Mouse (Mus musculus) 3134 (cell line): ENCODE data around the gene H2afj.

Experiments
- DNase-seq: peaks from one replicate; pipeline ENCODE4 v3.0.0-alpha.2; 2011; ENCODE audit warnings: low spot score; ENCODE audit not compliant: insufficient read length; ENCODE audit errors: extremely low read depth

Gene H2afj

DNA sequence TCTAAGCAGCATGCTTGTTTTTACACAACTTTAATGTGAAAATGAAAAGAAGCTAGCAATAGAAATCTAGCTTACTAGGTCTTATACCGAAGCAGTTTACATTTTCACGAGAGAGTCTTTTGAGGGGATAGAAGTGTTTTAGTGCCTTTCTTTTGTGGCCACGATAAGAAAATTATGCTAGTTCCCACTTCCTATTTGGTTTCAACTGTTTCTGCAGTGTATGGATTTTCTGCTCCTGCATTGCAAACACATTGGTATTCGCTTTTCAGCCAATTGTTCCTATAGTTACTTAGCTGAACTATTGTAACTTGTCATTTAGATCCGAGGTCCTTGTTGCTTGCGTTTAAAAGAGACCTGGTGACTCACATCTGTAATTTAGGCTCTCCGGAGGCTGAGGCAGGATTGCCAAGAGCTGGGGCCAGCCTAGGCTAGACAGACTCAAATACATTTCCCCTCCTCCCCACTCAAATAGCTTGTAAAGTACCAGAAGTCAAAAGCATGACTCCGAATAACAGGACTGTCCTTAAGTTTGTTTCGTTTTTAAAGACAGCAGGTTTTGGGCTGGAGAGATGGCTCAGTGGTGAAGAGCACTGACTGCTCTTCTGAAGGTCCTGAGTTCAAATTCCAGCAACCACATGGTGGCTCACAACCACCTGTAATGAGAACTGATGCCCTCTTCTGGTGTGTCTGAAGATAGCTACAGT lies 3.2 kb upstream of the H2afj start:
- peak; percentile 77 for DNase-seq

DNA sequence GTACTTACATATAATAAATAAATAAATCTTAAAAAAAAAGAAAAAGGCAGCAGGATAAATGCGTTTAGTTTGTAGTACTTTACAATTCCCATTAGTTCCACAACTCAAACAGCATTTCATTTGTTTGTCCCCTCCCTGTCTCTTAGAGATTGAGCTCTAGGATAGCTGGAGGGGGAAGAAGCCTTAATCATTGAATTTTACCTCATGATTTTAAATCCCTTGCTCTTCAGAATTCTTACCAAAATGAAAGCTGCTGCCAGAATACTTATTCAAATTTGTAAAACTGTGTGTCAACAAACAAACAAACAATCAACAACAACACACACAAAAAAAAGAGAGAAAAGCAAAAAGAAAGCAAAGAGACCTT lies 2.7 kb upstream of the H2afj start:
- DNase-seq: no peak

DNA sequence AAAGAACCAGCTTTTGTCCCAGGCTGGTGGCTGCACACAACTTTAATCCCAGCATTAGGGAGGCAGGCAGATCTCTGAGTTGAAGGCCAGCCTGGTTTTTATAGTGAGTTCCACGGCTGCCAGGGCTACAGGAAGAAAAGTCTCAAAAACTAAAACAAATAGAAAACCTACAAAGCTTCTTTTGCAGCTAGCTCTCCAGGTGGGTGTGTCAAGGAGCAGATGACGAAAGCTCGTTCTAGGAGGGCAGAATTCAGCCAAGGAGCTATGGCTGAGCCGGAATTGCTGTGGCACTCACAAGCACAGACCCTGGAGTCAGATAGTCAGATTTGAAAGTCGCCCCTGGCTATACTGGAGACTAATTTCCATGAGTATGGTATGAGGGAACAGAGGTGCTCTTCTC lies 1.2 kb upstream of the H2afj start:
- DNase-seq: no peak

DNA sequence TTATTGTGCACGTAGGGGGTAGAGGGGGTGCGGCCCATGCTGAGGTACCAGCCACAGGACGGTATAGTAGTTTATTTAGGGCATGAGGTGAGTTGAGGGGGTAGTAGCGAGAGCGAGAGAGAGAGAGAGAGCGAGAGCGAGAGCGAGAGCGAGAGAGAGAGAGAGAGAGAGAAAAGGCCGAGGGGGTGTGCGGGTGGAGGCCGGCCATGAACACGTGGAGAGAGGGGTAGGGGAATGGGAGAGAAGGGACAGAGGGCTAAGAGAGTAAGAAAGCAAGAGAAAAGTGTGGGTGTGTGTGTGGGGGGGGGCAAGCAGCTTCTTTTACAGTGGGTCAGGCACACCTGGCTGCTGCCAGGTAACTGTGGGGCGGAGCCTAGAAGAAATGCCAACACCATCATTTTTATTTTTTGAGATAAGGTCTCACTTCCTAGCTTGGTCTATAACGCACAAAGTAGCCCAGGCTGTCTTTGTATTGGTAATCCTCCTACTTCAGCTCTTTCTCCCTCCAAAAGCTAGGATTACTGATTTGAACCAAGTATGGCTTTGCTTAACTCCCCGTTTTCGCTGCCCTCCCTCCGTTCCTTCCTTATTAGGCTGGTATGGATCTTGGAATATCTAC lies 540 bp upstream of the H2afj start:
- no peak for DNase-seq

DNA sequence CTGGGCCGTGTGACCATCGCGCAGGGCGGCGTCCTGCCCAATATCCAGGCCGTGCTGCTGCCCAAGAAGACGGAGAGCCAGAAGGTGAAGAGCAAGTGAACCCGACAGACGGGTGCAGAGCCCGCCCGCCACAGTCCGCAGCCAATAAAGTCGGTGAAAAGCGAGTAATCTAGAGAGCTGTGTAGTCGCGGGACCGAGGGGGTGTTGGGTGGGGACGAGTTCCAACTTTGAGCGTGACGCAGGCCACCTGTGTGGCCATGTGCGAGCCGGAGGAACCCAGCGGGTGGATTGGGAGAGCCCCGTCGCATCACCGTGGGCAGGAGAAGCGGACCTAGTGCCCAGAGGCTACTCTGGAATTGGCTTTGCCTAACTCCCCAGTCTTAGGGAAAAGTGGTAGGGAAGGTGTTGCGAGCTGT lies 595 bp downstream of the H2afj start:
- peak; percentile 82 for DNase-seq

DNA sequence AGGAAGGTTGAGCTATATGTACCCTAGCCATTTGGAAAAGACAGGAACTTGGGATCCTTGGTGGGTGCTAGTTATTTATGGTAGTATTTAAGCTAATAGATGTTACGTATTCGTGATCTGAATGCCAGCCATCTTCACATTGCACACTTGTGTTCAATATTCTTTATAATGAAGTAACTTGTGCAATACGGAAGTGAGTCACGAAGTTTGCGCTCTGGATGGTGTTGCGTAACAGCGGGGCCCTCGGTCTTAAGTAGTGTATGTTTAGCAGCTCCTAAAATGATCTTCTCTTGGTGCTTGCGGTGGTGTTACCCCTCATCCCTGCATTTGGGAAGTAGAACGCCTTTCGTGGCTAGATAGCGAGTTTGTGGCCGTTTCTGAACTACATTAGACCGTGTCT lies 1.0 kb downstream of the H2afj start:
- DNase-seq: peak; percentile 72

DNA sequence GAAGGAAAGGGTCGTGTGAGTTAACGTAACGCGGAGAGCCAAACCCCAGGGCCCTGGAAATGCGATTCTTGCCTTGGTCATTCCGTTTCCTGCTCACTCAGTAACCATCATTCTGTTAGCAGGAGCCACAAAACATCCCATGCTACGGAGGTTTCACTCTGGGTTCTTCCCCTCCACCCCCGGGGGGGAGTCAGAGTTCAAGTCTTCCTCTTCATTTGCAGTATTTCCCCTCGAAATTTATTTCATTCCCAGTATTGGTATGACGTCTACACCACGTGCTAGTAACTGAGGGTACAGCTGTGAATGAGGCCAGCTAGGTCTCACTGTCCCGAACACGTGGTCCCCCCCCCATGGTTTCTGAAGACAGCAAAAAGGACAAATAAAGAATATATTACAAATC lies 1.6 kb downstream of the H2afj start:
- DNase-seq: no peak

DNA sequence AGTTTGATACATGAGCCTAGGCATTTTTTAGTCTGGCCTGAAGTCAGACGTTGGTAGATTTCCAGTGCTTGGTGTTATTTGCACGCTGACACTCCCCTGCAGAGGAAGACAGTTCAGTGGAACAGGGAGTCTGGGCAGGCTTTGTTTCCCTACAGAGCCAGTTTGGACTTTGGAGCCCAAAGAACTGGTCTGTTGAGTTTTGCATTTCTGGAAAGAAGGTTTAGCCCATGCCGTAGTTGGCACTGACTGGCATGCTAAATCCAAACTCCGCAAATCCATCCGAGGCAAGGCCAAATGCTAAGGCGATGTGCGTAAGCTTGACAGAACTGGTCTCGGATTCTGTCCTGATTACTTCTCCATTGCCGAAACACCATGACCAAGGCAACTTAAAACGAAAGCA lies 3.2 kb downstream of the H2afj start:
- DNase-seq: no peak

DNA sequence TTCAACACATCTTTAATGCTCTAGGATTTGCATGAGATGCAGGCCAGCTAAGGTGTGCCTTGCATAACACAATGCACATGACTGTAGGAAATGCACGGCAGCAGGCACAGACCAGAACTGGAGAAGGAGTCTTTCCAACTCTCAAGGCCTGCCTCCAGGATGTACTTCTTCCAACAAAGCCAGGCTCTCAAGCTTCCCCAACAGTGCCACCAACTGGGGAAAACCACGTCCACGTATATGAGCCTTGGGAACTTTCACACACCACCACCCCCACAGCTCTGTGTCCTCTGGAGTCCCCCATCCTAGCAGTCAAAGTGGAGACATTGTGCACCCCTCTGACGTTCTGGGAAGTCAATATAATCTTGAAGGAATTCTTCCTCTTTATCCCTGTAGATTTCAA lies 5.1 kb downstream of the H2afj start:
- DNase-seq: no peak

DNA sequence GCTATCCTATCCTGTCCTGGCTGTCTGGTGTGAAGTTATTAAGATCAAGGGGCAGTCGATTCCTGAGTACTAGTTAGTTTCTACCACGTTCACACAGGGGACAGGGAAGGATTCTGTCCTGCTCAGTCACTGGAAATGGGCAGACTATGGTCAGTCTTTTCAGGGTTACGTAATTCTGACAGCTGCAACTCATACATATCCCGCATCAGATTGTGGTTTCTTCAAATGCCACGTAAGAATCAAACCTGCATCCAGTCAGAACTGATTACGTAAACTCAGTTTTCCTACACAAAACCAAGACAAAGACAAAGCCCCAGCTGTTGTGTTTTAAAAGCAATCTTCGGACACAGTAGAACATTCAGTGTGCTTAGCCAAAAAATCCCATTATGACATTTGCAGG lies 7.3 kb downstream of the H2afj start:
- no peak for DNase-seq

DNA sequence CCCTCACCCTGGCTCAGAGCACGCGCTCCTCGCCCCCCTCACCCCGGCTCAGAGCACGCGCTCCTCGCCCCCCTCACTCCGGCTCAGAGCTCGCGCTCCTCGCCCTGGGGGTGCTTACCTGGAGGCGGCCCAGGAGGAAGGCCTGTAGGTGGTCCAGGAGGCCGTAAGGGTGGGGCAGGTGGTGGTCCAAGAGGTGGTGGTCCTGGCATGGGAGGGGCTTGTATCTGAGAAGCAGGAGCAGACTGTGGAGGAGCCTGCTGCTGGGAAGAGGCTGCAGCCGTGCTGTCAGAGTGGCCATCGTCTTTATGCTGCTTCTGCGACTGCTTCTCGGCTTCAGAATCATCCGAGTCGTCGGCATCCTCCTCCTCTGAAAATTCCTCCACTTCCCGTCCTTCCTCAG lies 8.8 kb downstream of the H2afj start:
- no peak for DNase-seq

DNA sequence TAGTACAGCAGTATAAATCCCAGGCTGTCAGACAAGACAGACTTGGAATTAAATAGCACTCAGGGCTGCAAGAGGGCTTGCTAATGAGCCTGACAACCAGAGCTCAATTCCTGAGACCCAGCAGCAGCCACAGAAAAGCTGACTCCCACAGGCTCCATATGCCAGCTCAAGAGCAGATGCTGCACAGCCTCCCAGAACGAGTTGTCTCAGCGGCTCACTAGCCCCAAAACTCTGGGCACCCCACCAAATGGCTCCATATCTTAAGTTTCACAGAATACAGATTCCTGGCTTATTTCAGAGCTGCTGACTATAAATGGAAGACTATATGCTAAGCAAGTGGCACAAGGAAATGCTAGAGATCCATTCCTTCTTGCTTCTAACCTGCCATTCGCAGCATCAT lies 9.5 kb downstream of the H2afj start:
- no peak for DNase-seq

DNA sequence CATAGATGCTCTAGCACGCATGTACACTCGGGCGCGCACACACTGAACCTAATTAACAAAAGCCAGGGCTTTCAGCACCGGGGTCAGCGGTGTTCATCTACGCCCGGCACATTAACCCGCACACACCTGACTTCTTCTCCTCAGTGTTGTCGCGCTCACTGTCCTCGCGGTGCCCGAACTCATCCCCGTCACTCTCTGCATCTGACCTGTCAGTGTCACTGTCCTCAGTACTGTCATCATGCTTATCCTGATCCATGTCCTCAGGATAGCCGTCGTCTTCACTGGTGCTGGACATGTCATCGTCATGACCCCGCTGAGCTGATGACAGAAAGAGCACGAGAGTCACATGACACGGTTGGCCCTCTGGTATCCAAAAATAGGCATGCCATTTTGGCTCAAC lies 12.3 kb downstream of the H2afj start:
- DNase-seq: no peak

DNA sequence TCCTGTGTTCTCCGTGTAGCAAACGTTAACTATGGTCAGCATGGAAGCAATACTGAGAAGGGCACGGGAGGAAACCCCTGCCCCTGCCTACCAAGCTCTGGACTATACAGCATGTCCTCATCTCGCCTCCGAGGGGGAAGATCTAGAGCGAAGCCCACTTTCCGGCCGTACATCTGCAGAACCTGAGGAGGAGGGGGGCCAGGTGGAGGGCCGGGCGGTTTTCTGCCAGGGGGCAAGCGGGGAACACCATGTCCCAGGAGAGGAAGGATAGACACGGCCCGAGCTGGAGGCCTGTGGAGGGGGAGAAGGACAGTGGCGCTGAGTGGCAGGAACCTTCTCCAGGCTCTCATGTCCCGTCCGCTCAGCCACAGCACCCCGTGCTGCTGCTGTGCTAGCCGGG lies 13.0 kb downstream of the H2afj start:
- DNase-seq: no peak

DNA sequence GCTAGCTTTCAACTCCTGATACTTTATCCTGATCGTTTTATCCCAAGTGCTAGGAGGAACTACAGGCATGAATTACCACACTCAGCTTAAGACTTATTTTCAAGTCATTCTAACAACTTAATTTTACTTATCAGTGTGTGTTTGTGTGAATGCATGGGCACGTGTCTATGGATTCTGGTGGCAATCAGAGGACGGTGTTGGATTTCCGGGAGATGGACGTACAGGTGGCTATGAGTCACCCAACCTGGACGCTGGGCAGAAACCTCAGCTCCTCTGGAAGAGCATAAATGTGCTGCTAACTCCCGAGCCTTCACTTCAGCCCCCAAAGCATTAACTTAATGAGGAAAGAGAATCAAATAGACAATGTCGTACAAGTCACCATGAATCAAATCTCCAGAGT lies 16.9 kb downstream of the H2afj start:
- no peak for DNase-seq

DNA sequence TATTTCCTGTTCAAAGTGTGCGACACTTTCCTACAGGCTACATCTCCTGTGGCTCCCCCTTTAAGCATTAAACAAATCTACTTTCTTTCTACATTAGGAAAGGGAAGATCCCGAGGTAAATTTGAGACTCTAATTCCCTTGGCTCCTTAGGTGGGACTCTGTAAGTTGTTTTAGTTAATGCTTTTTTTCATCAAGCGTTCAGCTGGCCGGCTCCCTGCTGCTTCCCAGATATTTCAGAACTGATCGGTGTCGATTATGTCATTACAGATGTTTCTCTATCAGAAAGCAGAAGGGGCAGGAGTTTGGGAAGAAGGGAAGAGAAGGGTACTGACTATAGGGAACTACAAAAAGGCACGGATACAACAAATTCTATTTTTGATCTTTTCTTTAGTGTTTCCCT lies 19.1 kb downstream of the H2afj start:
- no peak for DNase-seq

DNA sequence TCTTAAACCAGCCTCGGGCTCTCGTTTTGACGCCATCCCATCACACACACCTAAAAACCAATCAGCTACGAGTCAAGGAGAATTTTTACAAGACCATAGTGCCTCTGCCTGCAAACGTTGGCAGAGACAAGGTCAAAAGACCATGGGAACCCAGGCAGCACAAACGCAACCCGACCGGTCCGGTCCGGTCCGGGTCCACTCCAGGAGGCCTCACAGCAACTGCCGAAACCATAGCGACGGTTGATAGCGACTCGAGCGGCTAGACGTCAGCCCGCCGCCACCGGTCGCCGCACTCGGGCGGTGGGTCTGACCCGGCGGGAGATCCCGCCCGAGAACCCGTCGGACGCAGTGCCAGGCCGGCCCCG lies 19.5 kb downstream of the H2afj start, which contains the start of gene BC049715:
Gene BC049715, plus strand, starts transcription at position 111 of the 365 bp plus-strand sequence.
- DNase-seq: no peak

DNA sequence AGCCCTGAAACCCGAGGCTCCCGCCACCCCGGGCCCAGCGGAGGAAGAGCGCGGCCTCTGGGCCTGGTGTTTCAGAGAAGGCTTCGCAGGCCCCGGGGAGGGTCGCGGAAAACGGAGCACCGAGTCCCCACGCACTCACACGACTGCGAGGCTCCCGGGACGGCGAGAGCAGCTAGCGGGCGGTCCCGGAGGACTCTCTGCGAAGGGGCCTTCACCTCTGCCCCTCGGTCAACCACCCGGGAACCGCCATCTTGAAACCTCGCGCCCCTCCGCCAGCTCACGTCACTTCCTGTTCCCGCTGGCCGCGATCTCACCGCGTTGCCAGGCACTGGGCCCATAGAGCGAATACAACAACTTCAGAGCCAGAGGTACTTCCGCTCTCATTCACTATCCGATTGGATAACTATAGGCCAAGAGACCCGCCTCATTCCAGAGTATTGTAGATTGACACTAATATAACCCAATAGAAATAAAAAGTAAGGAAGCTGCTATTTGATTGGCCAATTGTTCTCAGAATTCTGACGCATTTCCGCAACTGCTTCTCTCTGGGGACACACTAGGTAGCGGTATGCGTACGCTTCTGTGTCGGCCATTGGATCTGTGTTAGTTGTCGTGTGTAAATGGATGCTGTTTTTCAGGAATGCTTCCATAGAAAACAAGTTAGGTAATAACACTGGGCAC lies 20.0 kb downstream of the H2afj start, which contains the start of gene Wbp11:
Gene Wbp11, minus strand, starts transcription at position 353 of the 681 bp plus-strand sequence.
- peak; percentile 96 for DNase-seq

DNA sequence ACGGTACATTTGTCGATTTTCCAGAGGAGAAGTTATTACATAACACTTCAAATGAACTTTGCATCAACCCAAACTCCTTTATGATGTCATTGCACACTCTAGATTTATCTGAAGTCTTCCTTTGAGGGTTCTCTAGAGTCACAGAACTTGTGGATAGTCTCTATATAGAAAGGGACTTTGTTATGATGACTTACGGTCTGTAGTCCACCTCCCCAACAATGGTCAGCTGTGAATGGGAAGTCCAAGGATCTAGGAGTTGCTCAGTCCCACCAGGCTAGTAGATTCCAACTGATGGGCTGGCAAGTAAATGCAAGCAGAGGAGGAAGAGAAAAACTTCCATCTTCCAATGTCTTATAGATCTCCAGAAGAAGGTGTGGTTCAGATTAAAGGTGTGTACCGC lies 20.6 kb downstream of the H2afj start:
- no peak for DNase-seq

DNA sequence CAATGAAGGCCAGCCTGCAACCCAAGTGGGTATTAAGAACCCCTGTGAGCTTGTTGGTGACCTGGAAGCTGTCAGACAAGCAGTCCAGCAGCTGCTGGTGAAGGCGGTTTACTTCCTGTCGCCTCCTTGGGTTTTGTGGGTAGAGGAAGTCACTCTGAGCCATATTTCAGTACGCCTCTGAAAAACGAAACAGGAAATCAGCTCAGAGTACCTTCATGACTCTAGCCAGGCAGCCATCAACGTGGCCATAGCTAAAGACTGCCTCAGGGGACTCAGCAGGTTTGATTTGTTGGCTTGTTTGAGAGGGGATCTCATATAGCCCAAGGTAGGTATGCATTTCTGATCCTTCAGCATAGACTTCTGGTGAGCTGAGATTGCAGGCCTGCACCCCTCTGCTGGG lies 23.7 kb downstream of the H2afj start:
- DNase-seq: no peak

DNA sequence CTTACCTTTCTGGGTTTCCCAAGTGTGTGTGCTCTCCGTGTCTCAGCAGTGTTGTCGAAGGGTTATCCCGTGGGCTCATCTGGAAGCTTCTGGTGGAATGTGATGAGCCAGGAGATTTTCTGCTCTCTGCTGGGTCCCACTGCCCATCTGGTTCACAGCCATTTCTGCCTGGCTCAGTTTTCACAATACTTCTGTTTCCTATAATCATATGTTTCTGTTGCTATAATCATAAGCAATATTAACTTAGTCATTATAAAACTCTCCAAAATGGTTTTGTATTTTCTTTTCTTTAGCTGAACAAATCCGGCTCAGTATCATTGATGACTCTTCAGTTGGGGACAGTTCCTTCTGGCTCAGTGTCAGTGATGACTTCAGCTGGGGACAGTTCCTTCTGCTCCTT lies 27.3 kb downstream of the H2afj start, which contains the start of gene Smco3:
Gene Smco3, minus strand, starts transcription at position 101 of the 400 bp plus-strand sequence.
- DNase-seq: no peak

DNA sequence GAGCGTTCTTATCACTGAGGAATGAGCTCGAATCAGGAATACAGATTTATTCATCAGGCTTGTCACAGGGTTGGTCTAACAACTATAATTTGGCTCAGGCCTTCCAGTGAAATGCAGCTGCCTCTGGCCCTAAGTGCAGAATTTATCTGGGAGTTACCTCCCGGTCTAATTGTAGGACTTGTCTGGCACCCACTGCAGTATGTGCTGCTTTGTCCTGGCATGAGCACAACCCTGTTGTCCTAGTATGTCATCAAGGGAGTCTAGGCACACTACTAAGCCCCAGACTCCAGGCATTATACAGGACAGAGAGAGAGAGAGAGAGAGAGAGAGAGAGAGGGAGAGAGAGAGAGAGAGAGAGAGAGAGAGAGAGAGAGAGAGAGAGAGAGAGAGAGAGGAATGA lies 29.3 kb downstream of the H2afj start:
- no peak for DNase-seq
